Mouse (Mus musculus): ENCODE data around the gene Plch1.

The Plch1 gene

GRCm38 (mm10) chr3:63852828-63853227, 46.4 kb downstream of the Plch1 start:
- no peak for DNase-seq

GRCm38 (mm10) chr3:63851125-63851698, 48.1 kb downstream of the Plch1 start:
- no peak for DNase-seq

DNA sequence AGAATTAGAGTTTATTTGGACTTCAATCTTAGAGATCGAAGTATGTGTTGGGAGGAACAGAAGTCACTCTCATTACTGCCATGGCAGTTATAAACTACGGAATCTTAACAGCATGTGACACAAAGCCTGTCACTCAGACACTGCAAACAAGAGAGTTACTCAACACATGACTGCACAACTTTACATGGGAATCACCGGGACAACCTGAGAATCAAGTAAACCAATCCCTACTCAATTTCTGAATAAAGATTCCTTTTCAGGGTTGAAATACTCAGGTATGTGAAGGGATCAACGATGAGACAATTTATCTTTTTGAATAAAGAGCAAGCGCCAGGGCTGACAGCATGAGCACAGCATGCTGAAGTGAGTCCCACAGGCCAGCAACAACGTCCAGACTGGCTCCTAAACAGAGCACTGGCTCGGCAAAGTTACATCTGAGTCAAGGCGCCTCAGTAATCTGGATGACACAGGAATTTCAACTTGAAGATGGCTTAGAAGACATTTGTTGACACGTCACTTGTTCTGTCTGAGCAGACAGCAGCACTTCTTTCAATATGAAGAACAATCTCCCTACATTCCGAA, 49.4 kb downstream of the Plch1 start:
- DNase-seq = no peak

DNA sequence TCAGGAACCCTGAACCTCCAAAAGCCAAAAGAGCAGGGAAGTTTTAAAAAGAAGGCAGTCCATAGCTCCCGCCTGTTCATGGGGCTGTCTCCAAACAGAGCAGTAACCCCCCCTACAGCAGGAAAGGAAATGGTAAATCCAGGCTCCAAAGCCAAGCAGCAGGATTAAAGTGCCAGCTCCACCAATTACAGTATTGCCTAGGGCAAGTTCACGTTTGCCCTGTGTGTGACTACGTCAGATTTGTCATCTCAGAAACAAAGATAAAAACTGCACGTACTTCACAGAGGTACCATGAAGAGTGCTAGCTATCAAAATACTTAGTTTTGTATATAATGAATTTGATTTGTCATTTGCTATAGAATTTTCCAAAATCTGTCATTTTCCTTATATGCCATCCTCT, 55.1 kb downstream of the Plch1 start:
- no peak for DNase-seq

GRCm38 (mm10) chr3:63842436-63842835, 56.8 kb downstream of the Plch1 start:
- DNase-seq = no peak

DNA sequence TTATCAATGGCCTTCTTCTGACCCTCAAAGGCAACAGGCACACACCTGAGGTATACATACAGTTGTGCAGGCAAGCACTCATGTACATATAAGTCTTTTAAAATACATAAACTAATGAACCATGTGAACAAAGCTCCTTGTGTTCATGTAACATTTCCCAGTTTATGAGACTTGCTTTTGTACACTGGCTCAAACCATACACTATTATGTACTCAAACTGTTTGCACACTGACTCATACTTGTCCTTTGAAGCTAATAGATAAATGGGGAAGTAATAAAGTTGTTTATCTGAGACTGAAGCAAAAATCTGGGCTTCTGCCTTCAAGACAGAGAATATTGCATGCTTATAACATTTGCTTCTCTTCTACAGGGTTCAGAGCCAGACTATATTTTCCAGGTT, 61.5 kb downstream of the Plch1 start:
- no peak for DNase-seq

DNA sequence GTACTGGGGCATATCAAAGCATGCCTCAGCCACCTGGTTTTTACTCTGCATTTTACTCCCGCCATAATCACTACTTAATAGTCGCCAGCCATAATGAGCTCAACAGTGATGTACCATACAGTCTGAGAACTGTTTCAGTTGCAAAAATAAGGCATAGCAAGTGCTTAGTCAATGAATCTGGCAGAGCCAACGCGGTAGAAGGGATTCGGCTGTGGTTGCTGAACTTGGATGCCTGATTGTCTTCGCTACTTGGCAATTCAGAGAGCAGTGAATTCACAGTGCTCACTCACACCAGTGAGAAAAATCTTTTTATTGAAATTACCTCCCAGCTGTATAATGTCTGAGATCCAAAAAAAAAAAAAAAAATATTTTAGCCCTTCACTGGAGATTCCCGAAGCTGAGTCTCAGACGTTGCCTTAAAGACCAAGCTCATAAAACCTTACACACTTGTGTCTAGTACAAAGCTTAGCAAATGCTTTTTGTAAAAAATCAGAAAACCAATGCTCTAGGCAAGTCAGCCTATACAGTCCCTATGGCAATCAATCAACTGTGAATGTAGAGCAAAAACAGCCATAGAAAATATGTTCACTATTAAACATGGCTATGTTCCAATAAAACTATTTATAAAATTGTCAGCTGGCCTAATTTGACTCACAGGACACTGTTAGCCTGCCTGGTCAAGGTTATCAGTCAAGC, 62.2 kb downstream of the Plch1 start:
- no peak for DNase-seq

GRCm38 (mm10) chr3:63835816-63836215, 63.5 kb downstream of the Plch1 start:
- DNase-seq = no peak

GRCm38 (mm10) chr3:63823874-63824400, 75.3 kb downstream of the Plch1 start:
- DNase-seq = no peak

DNA sequence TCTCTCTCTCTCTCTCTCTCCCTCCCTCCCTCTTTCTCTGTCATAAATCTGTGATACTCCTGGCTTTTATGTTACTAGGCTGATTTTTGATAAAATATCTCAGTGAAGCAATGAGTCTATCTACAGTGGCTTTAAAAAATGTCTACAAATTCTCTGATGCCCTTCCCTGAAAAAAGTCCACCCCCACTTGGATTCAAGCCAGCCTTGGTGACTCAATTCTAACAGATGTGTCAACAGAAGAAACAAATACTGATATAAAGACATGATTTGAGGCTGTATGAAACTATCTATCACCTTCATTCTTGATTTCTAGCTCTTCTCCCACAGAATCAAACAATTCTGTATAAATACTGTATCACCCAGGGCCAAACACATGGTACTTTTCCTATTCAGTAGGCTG, 76.6 kb downstream of the Plch1 start:
- no peak for DNase-seq

GRCm38 (mm10) chr3:63815131-63815530, 84.1 kb downstream of the Plch1 start:
- DNase-seq = peak; percentile 79

DNA sequence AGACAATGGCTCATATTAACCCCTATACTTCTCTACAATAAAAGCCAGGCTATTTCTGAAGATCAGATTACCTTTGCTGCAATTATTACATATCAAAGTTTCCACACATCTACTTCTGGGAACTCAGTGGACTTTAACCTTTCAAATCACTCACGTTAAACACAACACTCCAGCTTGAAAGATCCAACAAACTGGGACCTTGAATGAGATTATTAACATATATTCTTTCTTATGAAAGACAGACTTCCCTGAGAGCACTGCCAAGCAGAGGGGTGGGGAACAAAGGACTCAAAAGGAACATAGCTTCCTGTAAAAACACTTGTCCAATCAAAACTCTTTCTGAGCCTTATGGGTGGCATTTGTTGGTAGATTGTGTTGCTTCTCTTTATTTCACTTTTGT, 85.1 kb downstream of the Plch1 start:
- DNase-seq = no peak

DNA sequence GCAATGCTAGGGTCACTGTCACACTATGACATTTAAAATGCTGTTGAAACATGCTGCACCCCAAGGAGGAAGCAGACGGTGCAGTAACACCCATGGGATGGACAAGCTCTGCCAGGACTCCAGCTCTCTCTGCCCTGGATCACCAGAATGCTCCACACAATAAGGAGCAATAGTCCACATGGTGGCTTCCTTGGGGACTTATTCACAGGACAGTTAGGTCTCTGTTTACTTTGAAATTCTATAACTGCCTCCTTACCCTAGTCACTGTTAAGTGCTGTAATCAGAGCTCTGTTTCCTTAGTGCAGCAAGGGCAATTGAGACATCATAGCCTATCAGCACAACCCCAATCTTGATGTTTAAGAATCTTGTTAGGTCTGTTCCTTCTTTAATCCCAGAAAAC, 92.4 kb downstream of the Plch1 start:
- DNase-seq = no peak

DNA sequence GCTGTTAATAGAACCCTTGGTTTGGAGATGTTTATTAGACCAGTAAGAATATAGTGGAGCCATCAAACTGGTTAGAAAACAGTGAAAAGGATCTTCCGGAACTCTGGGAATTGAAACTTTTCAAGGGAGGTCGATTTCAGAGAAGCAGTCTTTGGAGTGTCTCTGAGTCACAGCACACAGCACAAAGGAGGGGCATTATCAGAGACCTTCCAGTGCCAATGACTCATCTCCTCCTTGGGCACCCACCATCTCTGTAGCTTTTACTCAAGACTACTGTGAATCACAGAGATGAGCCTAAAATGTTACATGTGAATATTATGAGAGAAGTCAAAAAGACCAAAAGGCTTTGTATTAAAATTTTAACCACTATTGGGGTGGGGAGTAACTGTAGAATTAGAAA, 93.8 kb downstream of the Plch1 start:
- no peak for DNase-seq

- DNase-seq = no peak
These were observed 98.6 kb downstream of the Plch1 start for GRCm38 (mm10) chr3:63800685-63801084.

GRCm38 (mm10) chr3:63786805-63787365, 112.4 kb downstream of the Plch1 start:
- no peak for DNase-seq

GRCm38 (mm10) chr3:63772617-63773305, 126.5 kb downstream of the Plch1 start:
- DNase-seq = no peak

GRCm38 (mm10) chr3:63760821-63761220, 138.5 kb downstream of the Plch1 start:
- DNase-seq = no peak

DNA sequence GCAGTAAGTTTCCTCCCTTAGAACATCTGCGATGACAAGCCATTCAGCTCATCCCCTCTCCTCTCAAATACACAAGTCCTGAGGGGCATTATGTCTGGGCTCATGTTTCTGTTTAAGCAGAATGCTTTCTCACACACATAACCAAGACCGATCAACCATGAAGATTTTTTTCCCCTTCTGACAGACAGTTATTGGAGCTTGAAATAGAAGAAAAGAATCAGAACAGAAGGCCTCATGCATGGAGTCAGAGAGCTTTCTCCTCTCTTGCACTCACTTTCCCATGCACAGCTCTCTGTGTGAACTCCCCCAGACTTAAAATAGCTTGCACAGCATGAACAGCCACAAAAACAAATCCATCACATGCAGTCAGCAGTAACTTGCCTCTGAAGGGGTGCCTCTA, 159.2 kb downstream of the Plch1 start:
- no peak for DNase-seq

DNA sequence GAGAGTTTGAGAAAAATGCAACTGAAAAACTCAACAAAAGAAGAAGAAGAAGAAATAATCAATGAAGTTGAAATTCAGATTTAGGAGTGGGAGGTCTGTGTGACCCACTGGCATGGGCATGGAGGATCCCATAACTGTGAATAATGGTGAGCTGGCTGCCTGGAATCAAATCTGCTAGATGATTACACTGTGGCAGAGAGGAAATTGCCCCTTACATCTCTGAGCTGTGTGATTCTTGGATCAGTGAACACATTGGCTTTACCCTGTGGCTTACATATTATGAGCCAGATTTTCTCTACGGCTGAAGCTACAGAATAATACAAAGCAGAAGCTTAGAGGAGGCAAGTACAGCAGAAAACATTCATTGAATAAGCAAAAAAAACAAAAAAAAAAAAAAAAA, 170.9 kb downstream of the Plch1 start:
- no peak for DNase-seq

DNA sequence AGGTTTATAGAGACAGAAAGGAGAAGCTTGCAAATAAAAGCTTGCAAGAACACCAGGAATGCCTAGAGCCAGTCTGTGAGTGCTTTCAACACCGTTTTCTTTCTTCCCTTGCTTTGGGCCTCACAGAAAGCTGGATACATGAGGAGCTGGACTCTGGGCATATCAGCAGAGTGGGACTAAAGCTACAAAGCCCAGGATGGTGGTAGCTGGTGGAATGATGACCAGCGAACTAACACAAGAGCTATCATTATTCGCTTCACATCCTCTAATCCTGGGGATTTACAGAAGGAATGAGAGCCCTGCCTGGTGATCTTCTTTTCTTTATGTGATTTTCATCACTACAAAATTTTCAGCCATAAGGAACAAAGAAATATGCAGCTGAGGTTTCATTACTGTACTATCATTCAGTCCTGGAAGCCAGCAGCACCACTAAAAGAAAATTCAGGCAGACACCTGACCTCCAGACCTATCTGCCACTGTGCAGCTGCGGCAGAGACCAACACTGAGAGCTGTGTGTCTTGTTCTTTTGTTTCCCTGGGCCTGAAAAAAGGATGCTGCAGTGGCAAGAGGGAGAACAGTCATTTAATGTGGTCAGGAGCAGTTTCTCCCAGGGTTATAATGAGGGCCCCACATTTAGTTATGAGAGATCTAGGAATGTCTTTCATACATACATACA, 172.5 kb downstream of the Plch1 start:
- DNase-seq = no peak

- DNase-seq = no peak
These were observed 205.6 kb downstream of the Plch1 start for GRCm38 (mm10) chr3:63693694-63694093.

- no peak for DNase-seq
These were observed 206.5 kb downstream of the Plch1 start for GRCm38 (mm10) chr3:63692727-63693126.
